Mouse (Mus musculus) small intestine, adult 2 months (tissue): ENCODE results near the gene Nrxn1.

Experiments used
- CTCF ChIP-seq: fragments of 200-500 bp; IDR thresholded peaks from 2 replicates; pipeline ENCODE4 v1.5.1; 2012; ENCODE audit warnings: low read depth, mild to moderate bottlenecking, control low read depth, inconsistent platforms, low read length, moderate library complexity, mixed read lengths; ENCODE audit not compliant: insufficient replicate concordance, insufficient read length; ENCODE audit errors: extremely low read depth
- POLR2A ChIP-seq: fragments of 200-500 bp; IDR thresholded peaks from 2 replicates; pipeline ENCODE4 v1.6.1; 2012; ENCODE audit warnings: low read depth, mild to moderate bottlenecking, control low read depth, inconsistent platforms, low read length, moderate library complexity

- TF ChIP-seq CTCF (no peak), POLR2A (no peak)
These were observed 613.2 kb downstream of the Nrxn1 start for GRCm38 (mm10) chr17:90479531-90480250.
